Mouse (Mus musculus) limb, embryonic 10.5 days (tissue): ENCODE measurements around the gene Gp1ba. TPM values are rescaled to one million over a fixed set of nuclear protein-coding genes. Genes with fewer than 3 reads are reported as not detected.
A peak's percentile ranks its signal among the peaks of the same experiment; 100 is the strongest.

Experiments
- DNase-seq: peaks from one replicate; pipeline ENCODE4 v3.0.0-alpha.2; 2017; ENCODE audit warnings: low spot score
- H3K27ac ChIP-seq: fragments of 300-500 bp; sonication (generic); 2 replicates; pipeline ENCODE4 v1.5.1; 2016; ENCODE audit warnings: mild to moderate bottlenecking
- H3K27me3 ChIP-seq: fragments of 300-500 bp; sonication (generic); 2 replicates; pipeline ENCODE4 v1.6.1; 2016; ENCODE audit warnings: low read depth, mild to moderate bottlenecking; ENCODE audit not compliant: poor library complexity, severe bottlenecking
- H3K36me3 ChIP-seq: fragments of 300-500 bp; sonication (generic); 2 replicates; pipeline ENCODE4 v1.6.1; 2016; ENCODE audit warnings: mild to moderate bottlenecking, moderate library complexity
- H3K4me1 ChIP-seq: fragments of 300-500 bp; sonication (generic); 2 replicates; pipeline ENCODE4 v1.6.1; 2016
- H3K4me3 ChIP-seq: fragments of 300-500 bp; sonication (generic); 2 replicates; pipeline ENCODE4 v1.5.1; 2016; ENCODE audit warnings: mild to moderate bottlenecking, moderate library complexity
- H3K9me3 ChIP-seq: fragments of 300-500 bp; sonication (generic); replicated peaks from 2 replicates; pipeline ENCODE4 v1.6.1; 2016; ENCODE audit warnings: mild to moderate bottlenecking
- WGBS: fragments of 180-500 bp; shearing (Covaris S2); methylation state at CpG from one replicate; pipeline ENCODE4 v1.1.7; 2016; 5-methylcytosine and 5-hydroxymethylcytosine counted together
- polyA plus RNA-seq: library from polyadenylated mRNA; unstranded; fragments of >200 nt; fragmentation: Nextera tagmentation; extraction: Ambion mirVana; gene quantifications from 2 replicates; pipeline ENCODE4 v1.2.1, GENCODE M21; 2016

Gp1ba gene
- polyA plus RNA-seq, 1 experiment from 2014 or later = 0.75 TPM

GRCm38 (mm10) chr11:70650322-70651175 is 11.6 kb downstream of the Gp1ba start:
- H3K36me3 ChIP-seq = peaks cover 60% of the 10 kb centered on the region
- peaks cover 61% of the 10 kb centered on the region for H3K4me1 ChIP-seq
- H3K4me3 ChIP-seq = peak overlapping the region; percentile 18
- no peaks in the 10 kb centered on the region for H3K27me3 ChIP-seq
- no peak overlapping the region for H3K27ac ChIP-seq
- DNase-seq = no peak
- H3K9me3 ChIP-seq = no peaks in the 10 kb centered on the region
- WGBS = 81% methylated on average over 12 of the region's 12 CpGs

GRCm38 (mm10) chr11:70651391-70651790 is 12.5 kb downstream of the Gp1ba start:
- H3K36me3 ChIP-seq = peaks cover 56% of the 10 kb centered on the region
- no peaks in the 10 kb centered on the region for H3K27me3 ChIP-seq
- no peak overlapping the region for H3K27ac ChIP-seq
- no peaks in the 10 kb centered on the region for H3K9me3 ChIP-seq
- 81% methylated on average over 2 of the region's 2 CpGs for WGBS
- peaks cover 61% of the 10 kb centered on the region for H3K4me1 ChIP-seq
- H3K4me3 ChIP-seq = peak overlapping the region; percentile 18
- no peak for DNase-seq

GRCm38 (mm10) chr11:70652029-70652883 is 13.3 kb downstream of the Gp1ba start:
- WGBS = 64% methylated on average over 12 of the region's 12 CpGs
- H3K27ac ChIP-seq = peak overlapping the region; percentile 97
- H3K9me3 ChIP-seq = no peaks in the 10 kb centered on the region
- H3K4me1 ChIP-seq = peaks cover 70% of the 10 kb centered on the region
- peak; percentile 68 for DNase-seq
- peak overlapping the region; percentile 99 for H3K4me3 ChIP-seq
- H3K36me3 ChIP-seq = peaks cover 56% of the 10 kb centered on the region
- H3K27me3 ChIP-seq = no peaks in the 10 kb centered on the region

GRCm38 (mm10) chr11:70652884-70653344 is 14.0 kb downstream of the Gp1ba start:
- Histone ChIP-seq H3K27ac (peak overlapping the region; percentile 97), H3K36me3 (peaks cover 54% of the 10 kb centered on the region), H3K4me1 (peaks cover 73% of the 10 kb centered on the region), H3K9me3 (no peaks in the 10 kb centered on the region), H3K4me3 (peak overlapping the region; percentile 99), H3K27me3 (no peaks in the 10 kb centered on the region)
- no peak for DNase-seq
- WGBS = 62% methylated on average over 6 of the region's 6 CpGs

GRCm38 (mm10) chr11:70653345-70654197 is 14.6 kb downstream of the Gp1ba start:
- H3K4me1 ChIP-seq = peaks cover 73% of the 10 kb centered on the region
- H3K4me3 ChIP-seq = peak overlapping the region; percentile 99
- H3K9me3 ChIP-seq = no peaks in the 10 kb centered on the region
- H3K36me3 ChIP-seq = peaks cover 51% of the 10 kb centered on the region
- WGBS = under 1% methylated on average over 63 of the region's 63 CpGs
- H3K27ac ChIP-seq = peak overlapping the region; percentile 97
- H3K27me3 ChIP-seq = no peaks in the 10 kb centered on the region
- peak; percentile 91 for DNase-seq

GRCm38 (mm10) chr11:70654198-70654922 is 15.4 kb downstream of the Gp1ba start, which contains the start of gene Pfn1:
TSS of gene Pfn1 (minus strand) at chr11:70654644.
- DNase-seq = peak; percentile 89
- Histone ChIP-seq H3K4me1 (peaks cover 70% of the 10 kb centered on the region), H3K4me3 (peak within 1 kb of the TSS; percentile 99), H3K27ac (peak within 1 kb of the TSS; percentile 97), H3K9me3 (no peaks in the 10 kb centered on the region), H3K27me3 (no peaks in the 10 kb centered on the region), H3K36me3 (peaks cover 49% of the 10 kb centered on the region)
- under 1% methylated on average over 61 of the region's 61 CpGs for WGBS

- WGBS = under 1% methylated on average over 48 of the region's 48 CpGs
- no peaks in the 10 kb centered on the region for H3K9me3 ChIP-seq
These were observed 16.1 kb downstream of the Gp1ba start for GRCm38 (mm10) chr11:70654923-70655570.

GRCm38 (mm10) chr11:70655571-70656455 is 16.9 kb downstream of the Gp1ba start:
- peaks cover 49% of the 10 kb centered on the region for H3K36me3 ChIP-seq
- peak; percentile 82 for DNase-seq
- no peaks in the 10 kb centered on the region for H3K27me3 ChIP-seq
- peaks cover 64% of the 10 kb centered on the region for H3K4me1 ChIP-seq
- H3K4me3 ChIP-seq = peak overlapping the region; percentile 99
- no peaks in the 10 kb centered on the region for H3K9me3 ChIP-seq
- H3K27ac ChIP-seq = peak overlapping the region; percentile 97
- WGBS = under 1% methylated on average over 61 of the region's 61 CpGs

More at GRCm38 (mm10) chr11:70654923-70655570, 16.1 kb downstream of the Gp1ba start:
- Histone ChIP-seq H3K4me3 (peak overlapping the region; percentile 99), H3K27me3 (no peaks in the 10 kb centered on the region), H3K36me3 (peaks cover 49% of the 10 kb centered on the region), H3K27ac (peak overlapping the region; percentile 97), H3K4me1 (peaks cover 69% of the 10 kb centered on the region)
- DNase-seq = peak; percentile 86

GRCm38 (mm10) chr11:70656456-70656927 is 17.6 kb downstream of the Gp1ba start:
- H3K9me3 ChIP-seq = no peaks in the 10 kb centered on the region
- 2% methylated on average over 16 of the region's 16 CpGs for WGBS
- DNase-seq = peak; percentile 84
- H3K27me3 ChIP-seq = no peaks in the 10 kb centered on the region
- peak overlapping the region; percentile 97 for H3K27ac ChIP-seq
- H3K4me1 ChIP-seq = peaks cover 57% of the 10 kb centered on the region
- peaks cover 49% of the 10 kb centered on the region for H3K36me3 ChIP-seq
- H3K4me3 ChIP-seq = peak overlapping the region; percentile 99

- Histone ChIP-seq H3K27ac (peak within 1 kb of the TSS; percentile 97), H3K27me3 (no peaks in the 10 kb centered on the region), H3K4me3 (peak within 1 kb of the TSS; percentile 99), H3K4me1 (peaks cover 53% of the 10 kb centered on the region), H3K9me3 (no peaks in the 10 kb centered on the region), H3K36me3 (peaks cover 49% of the 10 kb centered on the region)
- DNase-seq = peak; percentile 65
- WGBS = 3% methylated on average over 3 of the region's 3 CpGs
These were observed 18.0 kb downstream of the Gp1ba start, which contains the start of gene Eno3 for GRCm38 (mm10) chr11:70656964-70657363. TSS of gene Eno3 (plus strand) at chr11:70657202.
